Mouse (Mus musculus): ENCODE data around the gene Sirt1.
"Not testable (repeated sequence)": the region's sequence is repeated elsewhere in the genome, so short reads cannot be mapped to it uniquely, and the experiment has no call there.

Gene Sirt1

GRCm38 (mm10) chr10:63381498-63382280 lies at the start of gene Sirt1:
Gene Sirt1, minus strand, starts transcription at chr10:63381704.
- peak; percentile 19 for DNase-seq

- DNase-seq = peak; percentile 97
Observed at GRCm38 (mm10) chr10:63429785-63430305, 48.3 kb upstream of the Sirt1 start, which contains the start of gene Ctnna3. Gene Ctnna3, plus strand, starts transcription at chr10:63430098.

GRCm38 (mm10) chr10:63429380-63429779 lies 47.9 kb upstream of the Sirt1 start:
- DNase-seq = peak; percentile 98

GRCm38 (mm10) chr10:63429023-63429340 lies 47.5 kb upstream of the Sirt1 start:
- DNase-seq = no peak

DNA sequence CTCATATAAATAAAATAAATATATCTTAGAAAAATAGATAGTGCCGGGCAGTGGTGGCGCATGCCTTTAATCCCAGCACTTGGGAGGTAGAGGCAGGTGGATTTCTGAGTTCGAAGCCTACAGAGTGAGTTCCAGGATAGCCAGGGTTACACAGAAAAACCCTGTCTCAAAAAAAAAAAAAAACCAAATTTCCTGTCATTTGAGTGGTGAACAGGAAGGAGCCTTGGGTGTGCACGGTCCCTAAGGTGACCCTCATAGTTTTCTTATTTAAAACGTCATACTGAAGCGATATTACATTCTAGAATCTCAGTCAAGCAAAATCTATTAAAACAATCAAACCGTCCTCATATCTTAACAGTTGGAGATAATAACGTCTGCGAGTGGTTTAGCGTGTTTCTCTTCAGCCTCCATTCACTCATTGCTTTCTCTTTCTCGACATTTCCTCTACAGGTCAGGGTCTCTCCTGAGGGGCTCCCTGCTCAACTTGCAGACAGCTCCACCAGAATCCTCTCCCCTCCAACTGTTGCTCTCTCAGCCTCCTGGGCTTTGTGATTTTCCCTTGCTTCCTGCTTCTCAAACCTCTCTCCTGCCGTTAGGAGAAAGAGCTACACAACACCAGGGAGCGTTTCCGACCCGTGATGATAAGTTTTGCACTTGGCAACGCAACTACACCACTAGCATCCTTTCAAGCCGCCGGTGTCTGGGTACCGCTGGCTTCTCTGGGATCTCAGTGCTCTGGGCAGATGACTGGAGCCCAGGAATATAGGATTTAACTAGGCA lies 46.9 kb upstream of the Sirt1 start:
- DNase-seq = peak; percentile 56

DNA sequence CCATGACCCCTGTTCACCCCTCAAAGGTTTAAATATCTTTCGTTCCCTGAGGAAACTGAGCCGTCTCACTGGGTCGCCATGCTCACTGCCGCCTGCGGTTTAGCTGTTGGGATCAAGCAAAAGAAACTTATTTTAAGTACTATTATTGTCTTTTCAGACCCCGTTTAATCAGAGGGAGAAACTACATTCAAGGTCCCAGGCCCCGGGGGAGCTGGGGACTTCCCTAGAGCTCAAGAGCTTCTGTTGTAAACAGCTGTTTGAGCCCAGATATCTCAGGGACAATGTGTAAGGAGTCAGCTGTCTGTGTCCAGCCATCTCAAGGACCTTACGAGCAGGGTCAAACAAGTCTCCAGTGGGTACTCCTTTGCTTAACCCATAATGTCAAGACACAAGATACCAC lies 45.6 kb upstream of the Sirt1 start:
- no peak for DNase-seq

DNA sequence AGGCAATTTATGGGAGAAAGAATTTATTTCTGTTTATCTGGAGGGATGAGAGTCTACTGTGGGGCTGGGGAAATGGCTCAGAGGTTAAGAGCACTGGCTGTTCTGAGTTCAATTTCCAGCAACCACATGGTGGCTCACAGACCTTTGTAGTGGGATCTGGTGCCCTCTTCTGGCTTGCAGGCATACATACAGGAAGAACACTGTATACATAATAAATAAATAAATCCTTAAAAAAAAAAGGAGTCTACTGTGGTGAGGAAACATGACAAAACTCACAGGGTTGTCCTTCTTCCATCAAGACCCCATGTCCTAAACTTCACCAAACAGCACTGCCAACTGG lies 42.9 kb upstream of the Sirt1 start:
- DNase-seq = peak; percentile 26

- DNase-seq = no peak
Observed at GRCm38 (mm10) chr10:63423591-63424474, 42.3 kb upstream of the Sirt1 start.

DNA sequence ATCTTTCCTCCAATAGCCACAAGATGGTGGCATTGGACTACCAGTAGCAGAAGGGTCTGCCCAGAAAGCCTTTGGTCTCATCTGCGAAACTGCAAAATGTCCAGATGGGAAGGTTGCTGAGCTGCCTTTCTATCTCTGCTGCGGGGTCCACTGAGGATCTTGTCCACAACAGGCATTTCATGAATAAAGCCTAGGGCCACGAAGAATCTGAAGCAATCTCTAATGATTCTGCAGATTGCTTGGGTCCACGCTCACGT lies 41.2 kb upstream of the Sirt1 start:
- DNase-seq = peak; percentile 11

GRCm38 (mm10) chr10:63421739-63422735 lies 40.5 kb upstream of the Sirt1 start, which contains the start of gene Gm7075:
Gene Gm7075, minus strand, starts transcription at chr10:63421789.
- peak; percentile 44 for DNase-seq

- DNase-seq = peak; percentile 32
Observed at GRCm38 (mm10) chr10:63417061-63417460, 35.6 kb upstream of the Sirt1 start.

GRCm38 (mm10) chr10:63415850-63416249 lies 34.3 kb upstream of the Sirt1 start:
- DNase-seq = no peak

GRCm38 (mm10) chr10:63415287-63415686 lies 33.8 kb upstream of the Sirt1 start:
- DNase-seq = no peak

- no peak for DNase-seq
Observed at GRCm38 (mm10) chr10:63412756-63413155, 31.3 kb upstream of the Sirt1 start.

DNA sequence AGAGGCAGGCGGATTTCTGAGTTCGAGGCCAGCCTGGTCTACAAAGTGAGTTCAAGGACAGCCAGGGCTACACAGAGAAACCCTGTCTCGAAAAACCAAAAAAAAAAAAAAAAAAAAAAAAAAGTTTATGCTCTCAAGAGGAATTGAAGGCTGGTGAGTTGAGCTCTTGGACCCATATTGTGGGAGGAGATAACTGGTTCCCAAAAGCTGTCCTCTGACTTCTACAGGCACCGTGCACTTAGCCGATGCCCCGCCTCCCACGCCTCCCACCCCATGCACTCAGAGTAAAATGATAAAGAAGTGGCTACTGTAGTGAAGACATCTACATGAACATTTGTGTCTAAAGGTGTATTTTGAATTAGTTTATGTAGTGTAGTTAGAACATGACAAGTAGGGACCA lies 30.2 kb upstream of the Sirt1 start:
- not testable (repeated sequence) for DNase-seq

DNA sequence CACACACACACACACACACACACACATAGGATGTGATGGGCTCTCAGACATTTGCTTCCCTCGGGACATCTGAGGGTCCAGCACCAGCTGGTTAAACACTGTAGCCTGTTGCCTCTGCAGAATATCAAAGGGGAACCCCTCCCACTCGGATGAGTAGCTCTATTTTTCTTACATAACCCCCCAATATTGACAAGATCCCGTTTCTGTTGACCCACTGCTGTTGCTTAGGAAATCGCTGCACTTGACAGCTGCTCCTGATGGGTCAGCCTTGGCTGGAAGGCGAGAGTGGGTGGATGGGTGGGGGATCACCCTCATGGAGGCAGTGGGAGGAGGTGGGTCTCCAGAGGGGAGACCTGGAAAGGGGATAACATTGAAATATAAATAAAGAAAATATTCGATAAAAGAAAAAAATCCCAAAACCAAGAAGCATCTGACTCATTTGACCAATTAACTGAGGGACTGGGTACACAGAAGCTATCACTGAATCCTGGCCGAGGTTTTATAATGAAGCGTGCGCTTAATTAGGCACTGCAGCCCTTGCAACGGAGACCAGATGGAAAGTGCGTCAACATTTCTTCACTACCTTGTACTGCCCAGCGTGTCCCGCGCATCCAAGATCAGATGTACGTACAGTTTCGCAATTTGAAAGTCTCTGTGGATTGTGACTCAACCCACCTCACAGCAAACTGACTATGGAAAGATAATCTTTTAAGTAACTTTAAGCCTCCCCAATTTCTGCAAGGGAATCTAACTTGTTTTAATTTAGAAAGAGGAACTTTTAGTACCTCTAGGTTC lies 28.9 kb upstream of the Sirt1 start:
- DNase-seq = peak; percentile 37

GRCm38 (mm10) chr10:63403636-63404035 lies 22.1 kb upstream of the Sirt1 start:
- no peak for DNase-seq

DNA sequence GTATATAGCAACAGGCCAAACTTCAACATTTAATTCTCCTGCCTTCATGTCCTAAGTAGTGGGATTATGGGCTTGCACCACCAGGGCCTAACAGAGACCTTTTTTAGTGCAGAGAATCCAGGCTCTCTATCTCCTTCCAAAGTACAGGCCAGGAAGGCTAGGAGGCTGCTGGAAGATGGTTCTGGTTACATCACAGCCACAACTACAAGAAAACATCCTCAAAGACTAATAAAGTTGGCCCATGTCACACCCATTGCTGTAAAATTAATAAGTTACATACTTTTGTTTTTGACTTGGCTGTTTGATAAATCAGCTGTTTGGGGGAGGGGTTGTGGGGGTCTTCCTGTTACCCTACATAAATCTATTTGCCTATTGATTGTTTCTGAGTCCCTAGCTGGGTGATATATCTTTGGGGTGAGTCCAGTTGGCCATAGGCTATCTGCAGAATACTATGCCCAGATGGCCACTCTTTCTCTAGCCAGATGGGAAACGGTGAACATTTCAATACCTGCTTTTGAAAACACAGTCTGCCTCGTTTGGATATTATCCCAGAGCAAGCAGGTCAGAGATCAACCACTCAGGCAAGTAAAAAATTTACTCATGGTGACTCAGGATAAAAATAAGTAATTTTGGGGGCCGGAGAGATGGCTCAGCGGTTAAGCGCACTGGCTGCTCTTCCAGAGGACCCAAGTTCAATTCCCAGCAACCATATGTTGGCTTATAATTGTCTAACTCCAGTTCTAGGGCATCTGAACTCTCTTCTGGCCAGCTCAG lies 21.4 kb upstream of the Sirt1 start:
- no peak for DNase-seq

DNA sequence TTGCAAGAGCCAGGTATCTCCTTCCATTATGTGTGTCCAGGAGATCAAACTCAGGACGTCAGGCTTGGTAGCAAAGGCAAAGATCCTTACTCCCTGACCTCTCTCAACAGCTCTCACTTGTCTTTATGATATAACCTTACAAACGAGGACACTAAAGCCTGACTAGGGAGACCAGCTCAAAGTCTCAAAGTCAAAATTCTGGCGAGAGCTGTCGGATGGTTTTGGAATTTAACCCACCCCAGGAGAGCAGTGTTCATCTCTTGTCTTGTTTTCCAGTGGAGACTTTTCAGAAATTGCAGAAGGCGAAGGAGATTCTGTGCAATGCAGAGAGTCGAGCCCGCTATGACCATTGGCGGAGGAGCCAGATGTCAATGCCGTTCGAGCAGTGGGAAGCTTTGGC lies 15.5 kb upstream of the Sirt1 start:
- DNase-seq = no peak

DNA sequence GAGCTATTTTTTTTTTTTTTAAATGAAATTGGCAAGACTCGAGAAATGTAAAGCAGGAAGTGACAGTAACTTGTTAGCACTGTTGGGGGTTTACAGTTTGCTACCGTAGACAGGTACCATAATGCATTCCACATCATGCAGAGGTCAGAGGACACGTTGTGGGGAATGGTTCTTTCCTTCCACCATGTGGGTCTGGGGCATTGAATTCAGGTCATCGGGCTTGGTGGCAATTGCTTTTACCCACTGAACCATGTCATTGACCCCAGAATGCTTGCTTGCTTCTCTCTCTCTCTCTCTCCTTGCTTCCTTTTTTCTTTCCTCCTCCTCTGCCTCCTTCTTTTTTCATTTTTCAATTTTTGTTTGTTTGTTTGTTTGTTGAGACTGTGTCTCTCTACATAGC lies 7.4 kb upstream of the Sirt1 start:
- DNase-seq = peak; percentile 23

Measured in retina, postnatal 1 day (tissue).